Mouse (Mus musculus) lung, postnatal 4 days (tissue): ENCODE measurements at regions not wholly inside any gene's neighbourhood (a gene's known extent, or its start where the extent isn't known, plus 50 kb on each side); places are given as distances from the start of the nearest gene placed in this dataset.
A peak's percentile ranks its signal among the peaks of the same experiment; 100 is the strongest.

Source experiments
- DNase-seq, 2 experiments: peaks; one replicate each; pipeline ENCODE4 v3.0.0; 2021

GRCm38 (mm10) chr3:150493433-150494045, 944.1 kb upstream of the Adgrl4 start:
- DNase-seq = no peak

- no peak for DNase-seq
Observed at GRCm38 (mm10) chr3:150530966-150531365, 906.7 kb upstream of the Adgrl4 start.

GRCm38 (mm10) chr3:150543118-150543517, 894.6 kb upstream of the Adgrl4 start:
- no peak for DNase-seq

GRCm38 (mm10) chr3:150588474-150588873, 849.2 kb upstream of the Adgrl4 start:
- DNase-seq = no peak

GRCm38 (mm10) chr3:150590978-150591377, 846.7 kb upstream of the Adgrl4 start:
- DNase-seq = no peak

- no peak for DNase-seq
Observed at GRCm38 (mm10) chr3:150603400-150604095, 834.1 kb upstream of the Adgrl4 start.

- peak; percentile 85 to 94 for DNase-seq
Observed at GRCm38 (mm10) chr3:150610681-150611101, 827.0 kb upstream of the Adgrl4 start.

GRCm38 (mm10) chr3:150637544-150637943, 800.1 kb upstream of the Adgrl4 start:
- no peak for DNase-seq

GRCm38 (mm10) chr3:150640004-150640676, 797.5 kb upstream of the Adgrl4 start:
- no peak for DNase-seq

- no peak for DNase-seq
Observed at GRCm38 (mm10) chr3:150648040-150648439, 789.6 kb upstream of the Adgrl4 start.

GRCm38 (mm10) chr3:150649783-150650565, 787.7 kb upstream of the Adgrl4 start:
- DNase-seq = peak; percentile 12 to 26

GRCm38 (mm10) chr3:150695751-150696150, 741.9 kb upstream of the Adgrl4 start:
- DNase-seq = no peak

- no peak for DNase-seq
Observed at GRCm38 (mm10) chr3:150699990-150700389, 737.7 kb upstream of the Adgrl4 start.
